8 mouse cellular contexts compared by ENCODE assay signal in the genomic region with DNA sequence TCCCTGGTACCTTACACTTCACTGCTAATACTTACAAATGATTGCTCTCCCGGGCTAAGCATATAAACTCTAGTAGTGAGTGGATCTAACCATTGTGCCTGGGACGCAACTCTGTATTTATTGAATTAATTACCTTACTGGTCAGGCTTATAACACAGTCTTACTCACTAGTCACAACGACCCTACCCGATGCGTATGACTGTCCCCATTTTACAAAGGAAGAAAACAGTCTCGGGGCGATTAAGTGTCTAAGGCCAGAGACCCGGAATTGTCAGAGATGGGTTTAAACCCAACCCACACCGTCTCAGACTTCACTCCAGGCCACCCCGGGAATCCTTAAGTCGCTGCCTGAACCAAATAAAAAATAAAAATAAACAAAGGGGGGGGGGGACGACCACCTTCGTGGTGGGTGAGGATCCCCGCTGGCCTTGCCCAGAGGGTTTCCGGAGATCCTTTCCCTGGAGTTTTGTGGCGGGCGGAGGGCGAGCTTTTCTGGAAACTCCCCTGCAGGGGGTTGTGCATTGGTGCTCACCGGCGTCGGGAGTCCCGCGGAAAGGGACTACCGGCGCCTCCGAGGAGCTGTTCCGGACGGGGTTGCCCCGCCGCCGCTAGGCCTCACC. TPM values are rescaled to one million over a fixed set of nuclear protein-coding genes. Genes with fewer than 3 reads are reported as not detected.
DNase-seq lines count a peak whose midpoint lies in the region; ATAC-seq lines count a peak whose summit lies in the region.

No protein-coding gene starts in this region.

- H3K36me3 ChIP-seq in kidney, embryonic 16.5 days (ENCODE audit: insufficient read depth, low read length), result peaks cover 17% of the 10 kb centered on the region
- H3K36me3 ChIP-seq in forebrain, embryonic 15.5 days, result peaks cover 20% of the 10 kb centered on the region
- peaks cover 23% of the 10 kb centered on the region; the same call in 1 of the 2 replicates for H3K36me3 ChIP-seq in macrophage (ENCODE audit: inconsistent target)

- H3K27me3 ChIP-seq in kidney, embryonic 16.5 days (ENCODE audit: insufficient read depth, low read length), result no peaks in the 10 kb centered on the region
- no peaks in the 10 kb centered on the region for H3K27me3 ChIP-seq in forebrain, embryonic 15.5 days

- no peaks in the 10 kb centered on the region for H3K9me3 ChIP-seq in kidney, embryonic 16.5 days (ENCODE audit: low read length)
- H3K9me3 ChIP-seq in forebrain, embryonic 15.5 days, result no peaks in the 10 kb centered on the region

- H3K27ac ChIP-seq in kidney, embryonic 16.5 days (ENCODE audit: low read length), result peak overlapping the region; percentile 98
- peak overlapping the region; percentile 97 for H3K27ac ChIP-seq in forebrain, embryonic 15.5 days (replicated peaks)
- peak overlapping the region; percentile 42 for H3K27ac ChIP-seq in macrophage

- H3K4me3 ChIP-seq in kidney, embryonic 16.5 days (ENCODE audit: low read length), result peak overlapping the region; percentile 93
- H3K4me3 ChIP-seq in forebrain, embryonic 15.5 days, result peak overlapping the region; percentile 89
- peak overlapping the region; percentile 96 for H3K4me3 ChIP-seq in macrophage (ENCODE audit: inconsistent target)

- peaks cover 53% of the 10 kb centered on the region for H3K79me2 ChIP-seq in macrophage (ENCODE audit: inconsistent target)

- H3K9ac ChIP-seq in kidney, embryonic 16.5 days (replicated peaks; ENCODE audit: low read length), result peak overlapping the region; percentile 97
- H3K9ac ChIP-seq in forebrain, embryonic 15.5 days (replicated peaks), result peak overlapping the region; percentile 98

- peaks cover 18% of the 10 kb centered on the region for H3K4me1 ChIP-seq in kidney, embryonic 16.5 days (ENCODE audit: insufficient read depth, low read length)
- peaks cover 40% of the 10 kb centered on the region for H3K4me1 ChIP-seq in forebrain, embryonic 15.5 days

- no peak; the same call in 1 of the 2 replicates for ATAC-seq in kidney, embryonic 16.5 days (ENCODE audit: low FRiP score, low TSS enrichment)
- peak; percentile 35; the same call in 1 of the 2 replicates for ATAC-seq in forebrain, embryonic 15.5 days (replicated peaks)
- no peak for ATAC-seq in frontal cortex, adult (ENCODE audit: low TSS enrichment)
- ATAC-seq in megakaryocyte progenitor cell, adult 5-6 weeks (replicated peaks; ENCODE audit: poor library complexity), result no peak; the same call in 1 of the 2 replicates

- DNase-seq in kidney, adult 18-20 months, result no peak
- DNase-seq in MN1 (ENCODE audit: low spot score), result peak; percentile 16
- no peak for DNase-seq in frontal cortex, postnatal 36 days (ENCODE audit: low spot score in 2 of 2)

- under 1% methylated on average over 29 of the region's 31 CpGs for WGBS in kidney, embryonic 16.5 days
- under 1% methylated on average over 30 of the region's 31 CpGs for WGBS in forebrain, embryonic 15.5 days
- 1% methylated on average over 31 of the region's 31 CpGs for WGBS in macrophage (ENCODE audit: missing documents)

- H3K4me2 ChIP-seq in kidney, embryonic 16.5 days (replicated peaks; ENCODE audit: low read depth, low read length), result peak overlapping the region; percentile 79
- H3K4me2 ChIP-seq in forebrain, embryonic 15.5 days (replicated peaks), result peak overlapping the region; percentile 70

RNA-seq across cellular contexts. Expression of a gene that starts 1.1 kb away (rescaled TPM):
- polyA plus RNA-seq in kidney, embryonic 16.5 days (2015; fragmentation: Nextera tagmentation; extraction: Ambion mirVana), result 260 and 277 TPM in 2 replicates
- polyA plus RNA-seq in forebrain, embryonic 15.5 days (2015; fragmentation: Nextera tagmentation; extraction: Ambion mirVana), result 366 and 381 TPM in 2 replicates
- total RNA-seq in macrophage (2018; cell fraction: chromatin; rRNA removed), result 100 to 1,000 TPM in 24 of 26 experiments, 10 to 100 TPM in 2; 69.5 to 224 (median 138) TPM
- 10 to 100 TPM; 44.9 to 77.8 (median 52.9) TPM for total RNA-seq in macrophage (2018; cell fraction: cytosol; rRNA removed)
- total RNA-seq in macrophage (2018; cell fraction: nucleus; rRNA removed), result 100 to 1,000 TPM in 7 of 26 experiments, 10 to 100 TPM in 19; 55.6 to 141 (median 83.6) TPM
- polyA plus RNA-seq in macrophage (2018), result 54.8 to 118 TPM (median 76.8 TPM) in 3 replicates
- total RNA-seq in megakaryocyte progenitor cell, adult 5-6 weeks (2015), result 95.7 and 108 TPM in 2 replicates
- 161 and 260 TPM in 2 replicates for total RNA-seq in megakaryocyte progenitor cell, adult 5-6 weeks (2017)

RNA-seq across cellular contexts. Expression of a gene that starts 14.1 kb away (rescaled TPM):
- 0.26 and 0.31 TPM in 2 replicates for polyA plus RNA-seq in kidney, embryonic 16.5 days (2015; fragmentation: Nextera tagmentation; extraction: Ambion mirVana)
- 2.3 and 3.3 TPM in 2 replicates for polyA plus RNA-seq in forebrain, embryonic 15.5 days (2015; fragmentation: Nextera tagmentation; extraction: Ambion mirVana)
- total RNA-seq in macrophage (2018; cell fraction: chromatin; rRNA removed), result under 1 TPM in 2 of 26 experiments, not detected in 24; 0.58 to 0.95 TPM
- total RNA-seq in macrophage (2018; cell fraction: cytosol; rRNA removed), result under 1 TPM in 13 of 26 experiments, not detected in 13; 0.03 to 0.53 (median 0.16) TPM
- total RNA-seq in macrophage (2018; cell fraction: nucleus; rRNA removed), result 1 to 10 TPM in 1 of 26 experiments, under 1 TPM in 3, not detected in 22; 0.29 to 1.1 (median 0.49) TPM
- polyA plus RNA-seq in macrophage (2018), result not detected in 3 replicates
- not detected in 2 replicates for total RNA-seq in megakaryocyte progenitor cell, adult 5-6 weeks (2015)
- total RNA-seq in megakaryocyte progenitor cell, adult 5-6 weeks (2017), result not detected in 2 replicates

RNA-seq across cellular contexts. Expression of a gene that starts 55.3 kb away (rescaled TPM):
- not detected in 2 replicates for polyA plus RNA-seq in kidney, embryonic 16.5 days (2015; fragmentation: Nextera tagmentation; extraction: Ambion mirVana)
- not detected in 2 replicates for polyA plus RNA-seq in forebrain, embryonic 15.5 days (2015; fragmentation: Nextera tagmentation; extraction: Ambion mirVana)
- total RNA-seq in macrophage (2018; cell fraction: chromatin; rRNA removed), result not detected
- not detected for total RNA-seq in macrophage (2018; cell fraction: cytosol; rRNA removed)
- not detected for total RNA-seq in macrophage (2018; cell fraction: nucleus; rRNA removed)
- not detected in 3 replicates for polyA plus RNA-seq in macrophage (2018)
- total RNA-seq in megakaryocyte progenitor cell, adult 5-6 weeks (2015), result not detected in 2 replicates
- not detected in 2 replicates for total RNA-seq in megakaryocyte progenitor cell, adult 5-6 weeks (2017)

Comparison
In these comparisons a context has a peak if more than half of its experiments do, and no peak if none do; other contexts are left out.
1. H3K27ac ChIP-seq: peak in every context shown above with its lines; median percentile 98 in kidney, embryonic 16.5 days; 97 in forebrain, embryonic 15.5 days; 42 in macrophage.